16 mouse cellular contexts compared by ENCODE assay signal in genomic region chr17:25252643-25253042, GRCm38 (mm10). TPM values are rescaled to one million over a fixed set of nuclear protein-coding genes. Genes with fewer than 3 reads are reported as not detected.
DNase-seq lines count a peak whose midpoint lies in the region; ATAC-seq lines count a peak whose summit lies in the region.
"Had no signal": no experiment of that assay in that cellular context is flagged by ENCODE, and none has a peak within 500 bp of the region (broad histone marks: within the 10 kb centered on the region; RNA-seq: fewer than 3 reads in every experiment).

No protein-coding gene starts in this region.

- H3K27ac ChIP-seq in forebrain, embryonic 12.5 days, result peak overlapping the region; percentile 21; the same call in 1 of the 2 replicates
- H3K27ac ChIP-seq in forebrain, embryonic 10.5 days, result no peak overlapping the region
- no peak overlapping the region for H3K27ac ChIP-seq in hindbrain, embryonic 10.5 days
- H3K27ac ChIP-seq in midbrain, embryonic 12.5 days (replicated peaks), result peak overlapping the region; percentile 72
- no peak overlapping the region for H3K27ac ChIP-seq in heart, embryonic 11.5 days (ENCODE audit: low read depth, low read length)
- H3K27ac ChIP-seq: heart, embryonic 10.5 days; liver, embryonic 12.5 days had no signal

- H3K27me3 ChIP-seq in forebrain, embryonic 12.5 days, result peaks cover 44% of the 10 kb centered on the region
- H3K27me3 ChIP-seq in forebrain, embryonic 10.5 days (ENCODE audit: poor library complexity, severe bottlenecking), result peaks cover 57% of the 10 kb centered on the region
- H3K27me3 ChIP-seq in hindbrain, embryonic 10.5 days (ENCODE audit: insufficient read depth, poor library complexity, severe bottlenecking), result peaks cover 40% of the 10 kb centered on the region
- peaks cover 38% of the 10 kb centered on the region for H3K27me3 ChIP-seq in midbrain, embryonic 12.5 days
- peaks cover 63% of the 10 kb centered on the region for H3K27me3 ChIP-seq in heart, embryonic 11.5 days (ENCODE audit: control insufficient read depth, insufficient read depth, low read length)

- no peak overlapping the region for H3K4me3 ChIP-seq in forebrain, embryonic 12.5 days (replicated peaks)
- no peak overlapping the region for H3K4me3 ChIP-seq in forebrain, embryonic 10.5 days
- no peak overlapping the region for H3K4me3 ChIP-seq in hindbrain, embryonic 10.5 days
- no peak overlapping the region for H3K4me3 ChIP-seq in midbrain, embryonic 12.5 days
- no peak overlapping the region for H3K4me3 ChIP-seq in heart, embryonic 11.5 days (ENCODE audit: low read depth, low read length)
- H3K4me3 ChIP-seq: heart, embryonic 10.5 days; layer of hippocampus, adult 2 months; liver, embryonic 12.5 days had no signal

- peak; percentile 71 for ATAC-seq in forebrain, embryonic 12.5 days (ENCODE audit: low FRiP score)
- ATAC-seq in midbrain, embryonic 12.5 days (ENCODE audit: low FRiP score, low read depth), result peak; percentile 66
- ATAC-seq in heart, embryonic 11.5 days (replicated peaks; ENCODE audit: insufficient number of reproducible peaks, low FRiP score, low TSS enrichment), result no peak
- ATAC-seq: liver, embryonic 12.5 days had no signal

- H3K9ac ChIP-seq in forebrain, embryonic 12.5 days, result no peak overlapping the region
- H3K9ac ChIP-seq in midbrain, embryonic 12.5 days (replicated peaks), result no peak overlapping the region; the same call in 1 of the 2 replicates
- no peak overlapping the region for H3K9ac ChIP-seq in heart, embryonic 11.5 days (ENCODE audit: low read depth, low read length)
- H3K9ac ChIP-seq: liver, embryonic 12.5 days had no signal

- H3K4me2 ChIP-seq in forebrain, embryonic 12.5 days, result no peak overlapping the region; the same call in 1 of the 2 replicates
- H3K4me2 ChIP-seq in midbrain, embryonic 12.5 days (replicated peaks), result peak overlapping the region; percentile 20; the same call in 1 of the 2 replicates
- H3K4me2 ChIP-seq in heart, embryonic 11.5 days, result no peak overlapping the region
- H3K4me2 ChIP-seq: liver, embryonic 12.5 days had no signal

- 40% methylated on average over 3 of the region's 3 CpGs for WGBS in forebrain, embryonic 12.5 days
- WGBS in forebrain, embryonic 10.5 days, result 42% methylated on average over 3 of the region's 3 CpGs
- 29% methylated on average over 3 of the region's 3 CpGs for WGBS in hindbrain, embryonic 10.5 days
- WGBS in midbrain, embryonic 12.5 days, result 9% methylated on average over 3 of the region's 3 CpGs
- WGBS in heart, embryonic 11.5 days (ENCODE audit: insufficient replicate concordance), result 44% methylated on average over 3 of the region's 3 CpGs

- no peak for DNase-seq in forebrain, embryonic 10.5 days (ENCODE audit: extremely low spot score, low spot score)
- peak; percentile 50 for DNase-seq in hindbrain, embryonic 10.5 days (ENCODE audit: low spot score)
- DNase-seq in retina, postnatal 1 day, result peak; percentile 59
- no peak for DNase-seq in heart, adult 9 months (ENCODE audit: low spot score in 2 of 2)
- no peak for DNase-seq in cerebellum, adult 9-11 months
- DNase-seq: cerebellum, adult 2 months; gastrocnemius, postnatal 10 days; heart, postnatal 36 days; kidney, adult 2 months had no signal

- peaks cover 48% of the 10 kb centered on the region for H3K4me1 ChIP-seq in forebrain, embryonic 12.5 days
- peaks cover 52% of the 10 kb centered on the region for H3K4me1 ChIP-seq in forebrain, embryonic 10.5 days
- H3K4me1 ChIP-seq in hindbrain, embryonic 10.5 days (replicated peaks), result peaks cover 45% of the 10 kb centered on the region
- H3K4me1 ChIP-seq in midbrain, embryonic 12.5 days, result peaks cover 41% of the 10 kb centered on the region
- peaks cover 10% of the 10 kb centered on the region for H3K4me1 ChIP-seq in heart, embryonic 11.5 days (ENCODE audit: control insufficient read depth, insufficient read depth, low read length)

- H3K36me3 ChIP-seq in forebrain, embryonic 12.5 days (replicated peaks), result no peaks in the 10 kb centered on the region
- no peaks in the 10 kb centered on the region for H3K36me3 ChIP-seq in forebrain, embryonic 10.5 days (replicated peaks)
- H3K36me3 ChIP-seq in hindbrain, embryonic 10.5 days, result no peaks in the 10 kb centered on the region
- H3K36me3 ChIP-seq in midbrain, embryonic 12.5 days, result no peaks in the 10 kb centered on the region
- H3K36me3 ChIP-seq in heart, embryonic 11.5 days (ENCODE audit: control insufficient read depth, insufficient read depth, low read length), result no peaks in the 10 kb centered on the region
- H3K36me3 ChIP-seq: heart, embryonic 10.5 days; liver, embryonic 12.5 days had no signal

- H3K9me3 ChIP-seq in forebrain, embryonic 12.5 days, result no peaks in the 10 kb centered on the region
- H3K9me3 ChIP-seq in forebrain, embryonic 10.5 days, result no peaks in the 10 kb centered on the region
- H3K9me3 ChIP-seq in hindbrain, embryonic 10.5 days, result no peaks in the 10 kb centered on the region
- H3K9me3 ChIP-seq in midbrain, embryonic 12.5 days, result no peaks in the 10 kb centered on the region
- no peaks in the 10 kb centered on the region for H3K9me3 ChIP-seq in heart, embryonic 11.5 days (replicated peaks; ENCODE audit: control insufficient read depth, low read length)
- H3K9me3 ChIP-seq: heart, embryonic 10.5 days; liver, embryonic 12.5 days had no signal

RNA-seq across cellular contexts. Expression of gene Baiap3, which starts 3.5 kb away (rescaled TPM):
- polyA plus RNA-seq in forebrain, embryonic 12.5 days (2016; fragmentation: Nextera tagmentation; extraction: Ambion mirVana), result 2.9 and 3.8 TPM in 2 replicates
- 0.53 and 0.59 TPM in 2 replicates for polyA plus RNA-seq in forebrain, embryonic 10.5 days (2016; fragmentation: Nextera tagmentation; extraction: Ambion mirVana)
- 2.3 and 3.5 TPM in 2 replicates for polyA plus RNA-seq in hindbrain, embryonic 10.5 days (2016; fragmentation: Nextera tagmentation; extraction: Ambion mirVana)
- polyA plus RNA-seq in midbrain, embryonic 12.5 days (2016; fragmentation: Nextera tagmentation; extraction: Ambion mirVana), result 4.2 and 4.6 TPM in 2 replicates
- 0.35 and 0.63 TPM in 2 replicates for polyA plus RNA-seq in heart, embryonic 11.5 days (2014; fragmentation: Nextera tagmentation; extraction: Ambion mirVana)

RNA-seq across cellular contexts. Expression of gene Tsr3, which starts 12.7 kb away (rescaled TPM):
- polyA plus RNA-seq in forebrain, embryonic 12.5 days (2016; fragmentation: Nextera tagmentation; extraction: Ambion mirVana), result 61.0 and 64.2 TPM in 2 replicates
- polyA plus RNA-seq in forebrain, embryonic 10.5 days (2016; fragmentation: Nextera tagmentation; extraction: Ambion mirVana), result 70.2 and 76.1 TPM in 2 replicates
- 76.9 and 86.4 TPM in 2 replicates for polyA plus RNA-seq in hindbrain, embryonic 10.5 days (2016; fragmentation: Nextera tagmentation; extraction: Ambion mirVana)
- 67.2 and 67.7 TPM in 2 replicates for polyA plus RNA-seq in midbrain, embryonic 12.5 days (2016; fragmentation: Nextera tagmentation; extraction: Ambion mirVana)
- polyA plus RNA-seq in heart, embryonic 11.5 days (2014; fragmentation: Nextera tagmentation; extraction: Ambion mirVana), result 32.1 and 33.6 TPM in 2 replicates

RNA-seq across cellular contexts. Expression of gene Gnptg, which starts 12.7 kb away (rescaled TPM):
- polyA plus RNA-seq in forebrain, embryonic 12.5 days (2016; fragmentation: Nextera tagmentation; extraction: Ambion mirVana), result 60.1 and 64.4 TPM in 2 replicates
- polyA plus RNA-seq in forebrain, embryonic 10.5 days (2016; fragmentation: Nextera tagmentation; extraction: Ambion mirVana), result 57.2 and 60.0 TPM in 2 replicates
- polyA plus RNA-seq in hindbrain, embryonic 10.5 days (2016; fragmentation: Nextera tagmentation; extraction: Ambion mirVana), result 63.3 and 73.2 TPM in 2 replicates
- polyA plus RNA-seq in midbrain, embryonic 12.5 days (2016; fragmentation: Nextera tagmentation; extraction: Ambion mirVana), result 66.8 and 68.4 TPM in 2 replicates
- 22.6 and 25.5 TPM in 2 replicates for polyA plus RNA-seq in heart, embryonic 11.5 days (2014; fragmentation: Nextera tagmentation; extraction: Ambion mirVana)

RNA-seq across cellular contexts. Expression of gene Ube2i, which starts 21.8 kb away (rescaled TPM):
- 849 and 866 TPM in 2 replicates for polyA plus RNA-seq in forebrain, embryonic 12.5 days (2016; fragmentation: Nextera tagmentation; extraction: Ambion mirVana)
- 919 and 925 TPM in 2 replicates for polyA plus RNA-seq in forebrain, embryonic 10.5 days (2016; fragmentation: Nextera tagmentation; extraction: Ambion mirVana)
- polyA plus RNA-seq in hindbrain, embryonic 10.5 days (2016; fragmentation: Nextera tagmentation; extraction: Ambion mirVana), result 862 and 894 TPM in 2 replicates
- polyA plus RNA-seq in midbrain, embryonic 12.5 days (2016; fragmentation: Nextera tagmentation; extraction: Ambion mirVana), result 818 and 823 TPM in 2 replicates
- 471 and 482 TPM in 2 replicates for polyA plus RNA-seq in heart, embryonic 11.5 days (2014; fragmentation: Nextera tagmentation; extraction: Ambion mirVana)

RNA-seq across cellular contexts. Expression of gene Prss34, which starts 45.6 kb away (rescaled TPM):
- not detected in 2 replicates for polyA plus RNA-seq in forebrain, embryonic 12.5 days (2016; fragmentation: Nextera tagmentation; extraction: Ambion mirVana)
- polyA plus RNA-seq in forebrain, embryonic 10.5 days (2016; fragmentation: Nextera tagmentation; extraction: Ambion mirVana), result not detected in 2 replicates
- polyA plus RNA-seq in hindbrain, embryonic 10.5 days (2016; fragmentation: Nextera tagmentation; extraction: Ambion mirVana), result not detected in 2 replicates
- polyA plus RNA-seq in midbrain, embryonic 12.5 days (2016; fragmentation: Nextera tagmentation; extraction: Ambion mirVana), result not detected in 2 replicates
- not detected in 2 replicates for polyA plus RNA-seq in heart, embryonic 11.5 days (2014; fragmentation: Nextera tagmentation; extraction: Ambion mirVana)
- polyA plus RNA-seq: cerebellum, adult 2 months; embryonic facial prominence, embryonic 11.5 days; heart, embryonic 10.5 days; kidney, adult 2 months; liver, embryonic 12.5 days had no signal

Comparison
In these comparisons a context has a peak if more than half of its experiments do, and no peak if none do; other contexts are left out.
1. H3K27ac ChIP-seq: peak in forebrain, embryonic 12.5 days (single experiment) and midbrain, embryonic 12.5 days (single experiment); none in forebrain, embryonic 10.5 days (single experiment), hindbrain, embryonic 10.5 days (single experiment) and heart, embryonic 11.5 days (single experiment).
2. DNase-seq: peak in hindbrain, embryonic 10.5 days (single experiment) and retina, postnatal 1 day (single experiment); none in forebrain, embryonic 10.5 days (single experiment), heart, adult 9 months (0 of 2) and cerebellum, adult 9-11 months (single experiment).